Mouse (Mus musculus) heart, postnatal 0 days (tissue): ENCODE data around the gene Enox1.

Source experiments
- CTCF ChIP-seq: IDR thresholded peaks from 2 replicates; pipeline ENCODE4 v1.5.1; 2016; ENCODE audit warnings: antibody characterized with exemption, control low read depth, low read depth
- EP300 ChIP-seq: IDR thresholded peaks from 2 replicates; pipeline ENCODE4 v1.6.1; 2016; ENCODE audit warnings: antibody characterized with exemption, low read depth

- no peak for TF ChIP-seq CTCF
- no peak for TF ChIP-seq EP300
These were observed 116.4 kb downstream of the Enox1 start for GRCm38 (mm10) chr14:77272931-77273446.
